Comparison of ENCODE assay signal across 8 mouse cellular contexts in the genomic region with DNA sequence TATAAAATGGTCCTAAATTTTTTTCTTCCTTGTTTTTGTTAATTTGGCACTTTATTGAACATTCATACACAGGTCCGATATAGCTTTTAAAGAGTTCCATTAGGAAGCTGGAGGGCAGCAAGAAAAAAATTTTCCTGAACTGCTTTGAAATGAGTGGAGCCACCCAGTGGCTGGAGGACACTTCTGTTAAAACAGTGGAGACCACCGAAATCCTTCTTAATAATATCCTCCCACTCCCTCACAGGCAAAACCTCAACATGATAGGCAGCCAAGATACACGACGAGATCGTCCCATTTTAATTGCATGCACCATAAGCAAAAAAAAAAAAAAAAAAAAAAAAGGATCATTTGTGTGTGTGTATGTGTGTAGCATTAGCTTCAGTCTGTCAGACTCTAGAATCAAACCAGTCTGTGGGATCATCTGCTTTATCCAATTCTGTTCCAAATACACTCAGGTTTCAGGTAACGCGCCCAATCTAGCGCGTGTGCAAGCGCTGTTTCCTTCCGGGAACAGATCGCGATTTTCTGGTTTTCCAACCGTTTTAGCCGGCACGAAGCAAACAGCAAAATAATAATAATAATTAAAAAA. TPM values are rescaled to one million over a fixed set of nuclear protein-coding genes. Genes with fewer than 3 reads are reported as not detected.
A peak's percentile ranks its signal among the peaks of the same experiment; 100 is the strongest.
DNase-seq lines count a peak whose midpoint lies in the region; ATAC-seq and TF ChIP-seq lines count a peak whose summit lies in the region.

No protein-coding gene starts in this region.

- no peak for TF ChIP-seq POLR2A in ES-Bruce4 (IDR thresholded peaks at IDR 0.05; ENCODE audit: insufficient read depth, low read length)

- WGBS in heart, embryonic 16.5 days = 1% methylated on average over 16 of the region's 16 CpGs
- WGBS in stomach, embryonic 14.5 days = under 1% methylated on average over 16 of the region's 16 CpGs

- H3K27ac ChIP-seq in ES-Bruce4 (ENCODE audit: insufficient read depth, low read length) = peak overlapping the region; percentile 76
- peak overlapping the region; percentile 97 for H3K27ac ChIP-seq in heart, embryonic 16.5 days (ENCODE audit: low read length)
- H3K27ac ChIP-seq in stomach, embryonic 14.5 days (ENCODE audit: low read length) = peak overlapping the region; percentile 97

- H3K27me3 ChIP-seq in erythroblast, embryonic 14.5 days (ENCODE audit: control insufficient read depth) = no peaks in the 10 kb centered on the region
- no peaks in the 10 kb centered on the region for H3K27me3 ChIP-seq in ES-Bruce4 (ENCODE audit: control insufficient read depth, insufficient read depth, low read length, poor library complexity, severe bottlenecking)
- no peaks in the 10 kb centered on the region for H3K27me3 ChIP-seq in heart, embryonic 16.5 days (ENCODE audit: control insufficient read depth, insufficient read depth, low read length)
- H3K27me3 ChIP-seq in stomach, embryonic 14.5 days (ENCODE audit: control insufficient read depth, insufficient read depth, low read length) = no peaks in the 10 kb centered on the region

- peaks cover 13% of the 10 kb centered on the region for H3K4me1 ChIP-seq in erythroblast, embryonic 14.5 days (ENCODE audit: control insufficient read depth)
- H3K4me1 ChIP-seq in ES-Bruce4 (ENCODE audit: control insufficient read depth, insufficient read depth, low read length) = peaks cover 1% of the 10 kb centered on the region
- peaks cover 11% of the 10 kb centered on the region for H3K4me1 ChIP-seq in heart, embryonic 16.5 days (ENCODE audit: control insufficient read depth, insufficient read depth, low read length)
- H3K4me1 ChIP-seq in stomach, embryonic 14.5 days (ENCODE audit: control insufficient read depth, insufficient read depth, low read length) = peaks cover 11% of the 10 kb centered on the region; the same call in 1 of the 2 replicates

- peak overlapping the region; percentile 95 for H3K4me3 ChIP-seq in erythroblast, embryonic 14.5 days (replicated peaks)
- peak overlapping the region; percentile 100 for H3K4me3 ChIP-seq in ES-Bruce4 (ENCODE audit: low read depth, low read length)
- H3K4me3 ChIP-seq in heart, embryonic 16.5 days (ENCODE audit: low read length) = peak overlapping the region; percentile 93
- H3K4me3 ChIP-seq in stomach, embryonic 14.5 days (ENCODE audit: low read depth, low read length) = peak overlapping the region; percentile 93

- H3K9me3 ChIP-seq in erythroblast, embryonic 14.5 days (ENCODE audit: control insufficient read depth, low read length) = no peaks in the 10 kb centered on the region
- no peaks in the 10 kb centered on the region for H3K9me3 ChIP-seq in ES-Bruce4 (replicated peaks; ENCODE audit: control insufficient read depth, insufficient read depth, low read length, poor library complexity, severe bottlenecking)
- no peaks in the 10 kb centered on the region for H3K9me3 ChIP-seq in heart, embryonic 16.5 days (replicated peaks; ENCODE audit: control insufficient read depth, low read length)
- H3K9me3 ChIP-seq in stomach, embryonic 14.5 days (ENCODE audit: control insufficient read depth, low read depth, low read length) = no peaks in the 10 kb centered on the region

- ATAC-seq in erythroblast, adult 5-6 weeks (replicated peaks; ENCODE audit: low FRiP score, poor library complexity, severe bottlenecking) = no peak
- ATAC-seq in heart, embryonic 16.5 days (replicated peaks; ENCODE audit: extremely low read depth, insufficient read depth, low FRiP score) = no peak
- peak; percentile 12 for ATAC-seq in megakaryocyte progenitor cell, adult 5-6 weeks (replicated peaks; ENCODE audit: poor library complexity)
- ATAC-seq in stomach, embryonic 14.5 days (ENCODE audit: insufficient number of reproducible peaks, insufficient read depth, low FRiP score, low read depth) = no peak

- peak; percentile 20 to 38 for DNase-seq in cerebellum, postnatal 25 days
- DNase-seq in kidney, postnatal 36 days = peak; percentile 26 to 53

- peak overlapping the region; percentile 98 for H3K9ac ChIP-seq in ES-Bruce4 (ENCODE audit: low read depth, poor library complexity, severe bottlenecking)
- H3K9ac ChIP-seq in heart, embryonic 16.5 days (ENCODE audit: low read length) = peak overlapping the region; percentile 99
- peak overlapping the region; percentile 96 for H3K9ac ChIP-seq in stomach, embryonic 14.5 days (replicated peaks; ENCODE audit: low read depth, low read length)

- TF ChIP-seq CTCF in ES-Bruce4 (IDR thresholded peaks at IDR 0.05; ENCODE audit: low read depth, low read length) = no peak

- no peak for TF ChIP-seq EP300 in ES-Bruce4 (IDR thresholded peaks at IDR 0.05; ENCODE audit: insufficient read depth, low read depth, low read length)

- H3K36me3 ChIP-seq in erythroblast, embryonic 14.5 days (ENCODE audit: control insufficient read depth) = peaks cover 26% of the 10 kb centered on the region
- peaks cover 28% of the 10 kb centered on the region for H3K36me3 ChIP-seq in ES-Bruce4 (ENCODE audit: control insufficient read depth, insufficient read depth, low read length, poor library complexity, severe bottlenecking)
- peaks cover 22% of the 10 kb centered on the region for H3K36me3 ChIP-seq in heart, embryonic 16.5 days (ENCODE audit: control insufficient read depth, insufficient read depth)
- H3K36me3 ChIP-seq in stomach, embryonic 14.5 days (ENCODE audit: control insufficient read depth, insufficient read depth, low read length) = peaks cover 18% of the 10 kb centered on the region

- H3K4me2 ChIP-seq in heart, embryonic 16.5 days (ENCODE audit: low read depth, low read length) = peak overlapping the region; percentile 57
- peak overlapping the region; percentile 55 for H3K4me2 ChIP-seq in stomach, embryonic 14.5 days (replicated peaks; ENCODE audit: low read depth, low read length)

RNA-seq across cellular contexts. Expression of gene AC153137.1, which starts 29.3 kb away (rescaled TPM):
- not detected in 2 replicates for polyA plus RNA-seq in erythroblast, embryonic 14.5 days (2012)
- total RNA-seq in erythroblast, adult 5-6 weeks (2015; ENCODE audit: low replicate concordance) = not detected in 2 replicates
- total RNA-seq in erythroblast, adult 5-6 weeks (2017; ENCODE audit: low replicate concordance) = not detected in 2 replicates
- polyA plus RNA-seq in ES-Bruce4 (2011; ENCODE audit: insufficient read depth, insufficient read length, low read depth, missing spikeins) = not detected in 2 replicates
- polyA plus RNA-seq in heart, embryonic 16.5 days (2015; fragmentation: Nextera tagmentation; extraction: Ambion mirVana) = not detected in 2 replicates
- total RNA-seq in megakaryocyte progenitor cell, adult 5-6 weeks (2015) = not detected in 2 replicates
- not detected in 2 replicates for total RNA-seq in megakaryocyte progenitor cell, adult 5-6 weeks (2017)
- not detected in 2 replicates for polyA plus RNA-seq in stomach, embryonic 14.5 days (2014; fragmentation: Nextera tagmentation; extraction: Ambion mirVana)
